Mouse (Mus musculus) embryo, embryonic 11 days (tissue): Measurements from ENCODE around the gene Kif6.

Source experiments
- DNase-seq: peaks from one replicate; pipeline ENCODE4 v3.0.0-alpha.2; 2015

The Kif6 gene

GRCm38 (mm10) chr17:49614577-49615235 is at the start of gene Kif6:
Kif6 (plus strand) TSS chr17:49615136.
- DNase-seq: peak; percentile 94

GRCm38 (mm10) chr17:49568717-49569116 is 46.2 kb upstream of the Kif6 start:
- no peak for DNase-seq

- no peak for DNase-seq
These were observed 37.6 kb upstream of the Kif6 start for GRCm38 (mm10) chr17:49577321-49577720.

GRCm38 (mm10) chr17:49582471-49582870 is 32.5 kb upstream of the Kif6 start:
- DNase-seq: peak; percentile 74

GRCm38 (mm10) chr17:49590051-49590450 is 24.9 kb upstream of the Kif6 start:
- peak; percentile 26 for DNase-seq

GRCm38 (mm10) chr17:49605397-49605796 is 9.5 kb upstream of the Kif6 start:
- no peak for DNase-seq

GRCm38 (mm10) chr17:49607351-49608027 is 7.4 kb upstream of the Kif6 start:
- no peak for DNase-seq

GRCm38 (mm10) chr17:49610296-49610695 is 4.6 kb upstream of the Kif6 start:
- no peak for DNase-seq

- DNase-seq: no peak
These were observed 310 bp downstream of the Kif6 start for GRCm38 (mm10) chr17:49615241-49615651.

GRCm38 (mm10) chr17:49624572-49624971 is 9.6 kb downstream of the Kif6 start:
- DNase-seq: peak; percentile 14

- no peak for DNase-seq
These were observed 12.3 kb downstream of the Kif6 start for GRCm38 (mm10) chr17:49627011-49627794.

- no peak for DNase-seq
These were observed 13.9 kb downstream of the Kif6 start for GRCm38 (mm10) chr17:49628875-49629274.

GRCm38 (mm10) chr17:49633041-49633440 is 18.1 kb downstream of the Kif6 start:
- peak; percentile 21 for DNase-seq

- no peak for DNase-seq
These were observed 27.0 kb downstream of the Kif6 start for GRCm38 (mm10) chr17:49641903-49642302.

- DNase-seq: no peak
These were observed 27.4 kb downstream of the Kif6 start for GRCm38 (mm10) chr17:49642336-49642735.

- peak; percentile 16 for DNase-seq
These were observed 28.1 kb downstream of the Kif6 start for GRCm38 (mm10) chr17:49642889-49643490.

GRCm38 (mm10) chr17:49646267-49646666 is 31.3 kb downstream of the Kif6 start:
- no peak for DNase-seq

GRCm38 (mm10) chr17:49648970-49649369 is 34.0 kb downstream of the Kif6 start:
- no peak for DNase-seq

- DNase-seq: no peak
These were observed 34.5 kb downstream of the Kif6 start for GRCm38 (mm10) chr17:49649394-49649793.

- no peak for DNase-seq
These were observed 35.4 kb downstream of the Kif6 start for GRCm38 (mm10) chr17:49650366-49650765.

GRCm38 (mm10) chr17:49652357-49652756 is 37.4 kb downstream of the Kif6 start:
- no peak for DNase-seq

- no peak for DNase-seq
These were observed 37.9 kb downstream of the Kif6 start for GRCm38 (mm10) chr17:49652800-49653199.

- DNase-seq: no peak
These were observed 46.7 kb downstream of the Kif6 start for GRCm38 (mm10) chr17:49661626-49662025.
